Mouse (Mus musculus) right cerebral cortex, postnatal 4 days (tissue): ENCODE measurements around the gene Stmnd1.
"Not testable (repeated sequence)": the region's sequence is repeated elsewhere in the genome, so short reads cannot be mapped to it uniquely, and the experiment has no call there.

ENCODE experiments used
- DNase-seq: peaks from one replicate; pipeline ENCODE4 v3.0.0-alpha.2; 2022

Stmnd1 gene

DNA sequence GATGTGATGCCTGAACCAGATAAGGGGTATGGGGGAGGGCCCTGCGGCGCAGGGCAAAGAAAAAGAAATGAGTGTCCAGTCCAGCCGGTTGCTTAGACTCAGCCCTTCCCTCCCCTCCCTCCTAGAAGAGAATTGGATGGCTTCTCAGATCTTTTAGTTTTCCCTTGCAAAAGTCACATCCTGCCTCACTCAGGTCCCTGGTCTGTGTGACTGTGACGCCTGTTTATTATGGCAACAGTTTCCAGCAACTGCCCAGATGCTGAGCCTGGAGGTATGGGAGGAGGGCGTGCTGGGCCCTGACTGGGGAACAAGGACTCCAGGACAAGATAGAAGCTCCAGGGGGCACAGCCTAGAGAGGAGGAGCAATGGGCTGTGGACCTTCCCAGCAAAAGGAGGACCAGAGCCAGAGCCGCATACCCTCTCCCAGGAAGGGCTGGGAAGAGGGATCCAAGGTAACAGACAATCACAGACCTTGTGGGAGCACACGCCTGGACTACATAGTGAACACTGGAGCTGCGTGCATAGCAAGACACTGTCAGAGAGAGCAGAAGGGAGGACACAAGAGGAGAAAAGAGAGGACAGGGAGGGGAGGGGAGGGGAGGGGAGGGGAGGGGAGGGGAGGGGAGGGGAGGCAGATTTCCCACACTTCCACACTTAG lies at the start of gene Stmnd1:
Gene Stmnd1 (plus strand): TSS at position 269 of the 658 bp plus-strand sequence.
- DNase-seq, result no peak

DNA sequence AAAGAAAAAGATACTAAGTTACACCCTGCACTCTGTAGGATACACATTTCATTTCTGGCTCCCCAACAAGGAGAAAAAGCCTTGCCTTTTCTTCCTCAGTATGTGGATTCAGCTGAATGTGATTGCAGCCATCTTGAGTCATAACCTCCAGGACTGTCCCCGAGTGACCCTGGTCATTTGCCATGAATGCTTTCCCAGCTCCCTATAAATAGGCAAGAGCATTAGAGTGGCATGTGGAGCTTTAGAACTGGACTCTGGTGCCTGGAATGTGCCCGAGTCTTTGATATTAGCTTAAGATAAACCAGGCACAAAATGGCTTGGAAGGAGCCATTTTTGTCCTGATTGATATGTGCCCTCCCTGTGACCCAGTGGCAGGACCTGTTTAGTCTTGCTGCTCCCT lies 46.6 kb upstream of the Stmnd1 start:
- no peak for DNase-seq

DNA sequence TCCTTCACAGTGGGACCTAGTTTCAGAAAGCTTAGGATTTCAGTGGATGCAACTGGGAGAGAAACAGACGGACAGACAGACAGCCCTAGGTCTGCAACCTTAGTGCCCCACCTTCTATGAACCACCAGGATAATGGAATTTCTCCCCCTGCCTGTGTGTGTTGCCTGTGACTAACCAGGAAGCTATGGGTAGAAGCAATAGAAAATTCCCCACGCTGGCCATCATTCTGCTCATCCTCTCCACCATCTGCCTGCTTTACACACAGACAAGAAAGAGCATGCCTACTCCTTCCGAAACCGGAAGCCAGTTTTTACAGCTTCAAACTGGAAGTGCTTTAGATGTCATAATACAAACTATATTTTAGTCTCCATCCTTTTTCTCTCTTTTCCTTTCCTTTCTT lies 46.0 kb upstream of the Stmnd1 start:
- no peak for DNase-seq

- DNase-seq, result not testable (repeated sequence)
These were observed 44.8 kb upstream of the Stmnd1 start for GRCm38 (mm10) chr13:46228750-46229149.

GRCm38 (mm10) chr13:46231514-46232085 lies 41.9 kb upstream of the Stmnd1 start:
- no peak for DNase-seq

DNA sequence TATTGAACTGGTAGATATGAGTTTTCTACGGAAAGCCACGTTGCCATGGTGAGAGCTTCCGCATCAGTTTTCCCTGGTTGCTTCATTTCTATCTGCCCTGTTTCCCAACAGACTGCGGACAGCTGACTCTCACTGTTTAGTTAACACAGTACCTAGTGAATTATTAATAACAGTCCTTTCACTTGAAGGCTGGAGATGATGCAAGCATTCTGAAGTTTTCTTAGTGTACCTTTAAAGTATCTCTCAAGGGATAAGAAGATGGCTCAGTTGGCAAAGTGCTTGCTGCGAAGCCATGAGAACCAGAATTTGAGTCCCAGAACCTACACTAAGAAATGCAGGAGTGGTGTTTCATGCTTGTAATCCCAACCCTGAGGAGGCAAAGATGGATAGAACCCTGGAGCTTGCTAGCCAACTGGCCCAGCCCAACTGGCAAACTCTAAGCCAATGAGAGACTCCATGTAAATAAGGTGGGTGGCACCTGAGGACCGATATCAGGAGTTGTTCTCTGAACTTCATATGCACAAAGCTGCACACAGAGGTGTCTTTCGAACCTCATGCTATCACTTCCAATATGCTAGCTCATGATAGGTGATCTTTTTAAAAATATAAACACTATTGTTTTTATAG lies 35.7 kb upstream of the Stmnd1 start:
- no peak for DNase-seq

- DNase-seq, result no peak
These were observed 34.7 kb upstream of the Stmnd1 start for GRCm38 (mm10) chr13:46238796-46239195.

DNA sequence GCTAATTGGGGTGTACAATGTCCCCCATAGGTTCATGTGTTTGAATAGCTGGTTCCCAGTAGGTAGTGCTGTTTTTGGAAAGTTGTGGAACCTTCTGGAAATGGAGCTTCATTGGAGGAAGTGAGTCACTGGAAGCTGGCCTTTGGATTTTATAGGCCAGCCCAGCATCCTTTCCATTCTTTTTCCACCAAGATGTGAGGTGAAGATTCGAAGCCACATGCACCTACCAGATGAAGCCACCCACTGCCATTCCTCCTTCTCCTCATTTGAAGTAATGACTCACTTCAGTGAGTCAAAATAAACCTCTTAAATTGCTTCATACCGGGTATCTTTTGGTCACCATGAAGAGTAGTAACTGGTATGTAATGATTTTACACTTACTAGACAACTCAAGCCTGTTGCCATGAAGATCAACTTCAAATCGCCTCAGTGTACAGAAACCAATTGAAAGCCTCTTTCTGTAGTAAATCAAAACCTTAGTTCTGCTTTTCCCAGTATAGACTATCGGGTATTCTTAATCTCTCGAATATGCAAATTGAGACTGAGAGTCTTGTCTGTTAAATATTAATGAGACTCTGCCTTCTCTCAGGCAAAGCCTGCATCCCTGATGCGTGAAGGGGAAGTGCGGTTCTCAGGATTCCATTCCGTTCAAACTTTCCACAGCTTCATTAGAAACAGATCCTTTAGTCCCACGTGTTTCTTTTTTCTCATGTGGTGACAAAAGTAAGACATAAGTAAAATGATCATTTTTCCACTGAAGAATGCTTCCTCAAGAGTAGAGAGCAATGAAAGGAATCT lies 31.9 kb upstream of the Stmnd1 start:
- DNase-seq, result no peak

GRCm38 (mm10) chr13:46253753-46254152 lies 19.8 kb upstream of the Stmnd1 start:
- DNase-seq, result no peak

GRCm38 (mm10) chr13:46254171-46254570 lies 19.4 kb upstream of the Stmnd1 start:
- DNase-seq, result no peak

DNA sequence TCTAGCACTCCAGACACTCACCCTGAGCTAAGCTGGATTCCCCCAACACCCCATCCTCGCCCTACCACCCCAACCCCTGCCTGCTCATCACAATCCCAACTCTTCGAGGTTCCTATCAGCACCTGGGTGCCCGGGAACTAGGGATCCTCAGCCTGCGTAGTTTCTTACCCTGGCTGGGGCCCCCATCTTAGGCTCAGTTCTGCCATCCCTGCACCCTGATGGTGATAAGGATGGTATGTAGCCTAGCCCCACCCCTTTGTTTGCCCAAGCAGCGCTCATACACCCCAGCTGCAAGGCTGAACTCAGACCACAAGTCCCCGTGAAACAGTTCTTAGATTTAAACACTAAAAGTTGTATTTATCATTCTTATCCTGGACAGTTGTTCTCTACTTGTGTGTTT lies 17.9 kb upstream of the Stmnd1 start:
- DNase-seq, result no peak

DNA sequence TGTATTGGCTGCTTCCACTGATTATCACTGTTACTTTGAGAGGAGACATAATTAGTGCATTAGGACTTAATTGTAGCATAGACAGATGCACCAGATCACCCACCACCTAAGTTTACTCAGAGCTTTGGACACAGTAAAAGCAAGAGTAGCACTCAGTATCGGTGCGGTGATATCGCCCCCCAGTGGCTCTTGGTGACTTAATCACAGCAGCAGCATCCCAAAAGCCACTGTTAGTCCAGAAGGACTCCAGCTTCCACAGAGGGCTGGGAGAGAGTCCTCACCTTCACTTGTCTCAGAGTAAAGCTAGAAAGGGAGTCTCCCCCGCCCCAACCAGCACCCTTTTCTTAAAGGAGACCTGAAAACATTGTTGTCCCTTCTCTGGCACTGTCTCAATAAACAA lies 15.7 kb upstream of the Stmnd1 start:
- DNase-seq, result peak; percentile 85

DNA sequence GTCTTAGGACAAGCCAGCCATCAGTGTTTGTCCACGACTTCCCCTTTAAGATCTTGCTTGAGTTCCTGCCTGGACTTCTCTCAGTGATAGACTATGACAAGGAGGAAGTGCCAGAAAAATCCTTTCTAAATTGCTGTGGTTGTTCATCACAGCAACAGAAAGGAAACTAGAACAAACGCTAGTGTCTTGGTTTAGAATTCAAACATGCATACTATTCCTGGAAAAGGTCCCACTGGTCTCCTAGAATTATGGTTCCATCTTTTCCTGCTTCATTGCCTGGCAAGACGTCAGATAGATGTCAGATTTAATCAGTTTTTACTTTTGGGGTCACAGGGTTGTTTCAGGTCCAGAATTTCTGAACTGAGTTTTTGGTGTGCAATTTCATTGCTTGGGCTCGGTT lies 14.0 kb upstream of the Stmnd1 start:
- no peak for DNase-seq

DNA sequence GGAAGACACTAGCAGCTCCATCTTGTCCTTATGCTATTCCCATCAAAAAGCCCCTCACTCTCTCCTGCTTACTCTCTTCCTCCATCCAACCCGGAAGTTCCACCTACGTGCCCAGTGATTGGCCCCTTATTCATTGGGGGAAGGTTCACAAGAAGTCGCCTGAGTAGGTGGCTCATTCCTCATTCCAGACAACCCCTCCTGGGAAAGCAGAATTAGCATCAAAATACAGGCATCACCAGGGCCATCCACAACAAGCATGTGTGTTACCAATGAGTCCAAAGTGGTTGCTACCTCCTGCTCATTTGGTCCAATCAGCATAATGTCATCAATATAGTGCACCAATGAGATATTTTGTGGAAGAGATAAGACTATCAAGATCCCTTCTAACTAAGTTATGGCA lies 12.3 kb upstream of the Stmnd1 start:
- no peak for DNase-seq

- DNase-seq, result no peak
These were observed 5.7 kb upstream of the Stmnd1 start for GRCm38 (mm10) chr13:46267783-46268182.

DNA sequence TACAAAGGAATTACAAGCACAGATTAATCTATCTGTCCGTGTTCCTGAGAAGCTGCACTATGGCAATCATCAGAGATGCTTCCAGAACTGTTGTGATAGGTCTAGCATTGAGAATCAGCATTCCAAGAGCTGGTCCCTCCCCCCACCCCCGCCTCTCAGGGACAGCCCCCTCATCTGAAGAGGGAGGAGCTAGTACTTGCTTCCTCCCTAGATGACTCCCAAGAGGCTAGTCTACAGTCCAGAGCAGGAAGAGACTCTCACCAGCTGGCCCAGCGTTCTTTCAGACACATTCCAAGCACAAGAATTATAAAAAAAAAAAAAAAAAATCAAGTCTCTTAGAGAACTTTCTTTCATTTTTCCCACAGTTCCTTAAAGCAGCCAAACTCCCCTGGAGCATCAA lies 5.2 kb upstream of the Stmnd1 start:
- DNase-seq, result no peak

DNA sequence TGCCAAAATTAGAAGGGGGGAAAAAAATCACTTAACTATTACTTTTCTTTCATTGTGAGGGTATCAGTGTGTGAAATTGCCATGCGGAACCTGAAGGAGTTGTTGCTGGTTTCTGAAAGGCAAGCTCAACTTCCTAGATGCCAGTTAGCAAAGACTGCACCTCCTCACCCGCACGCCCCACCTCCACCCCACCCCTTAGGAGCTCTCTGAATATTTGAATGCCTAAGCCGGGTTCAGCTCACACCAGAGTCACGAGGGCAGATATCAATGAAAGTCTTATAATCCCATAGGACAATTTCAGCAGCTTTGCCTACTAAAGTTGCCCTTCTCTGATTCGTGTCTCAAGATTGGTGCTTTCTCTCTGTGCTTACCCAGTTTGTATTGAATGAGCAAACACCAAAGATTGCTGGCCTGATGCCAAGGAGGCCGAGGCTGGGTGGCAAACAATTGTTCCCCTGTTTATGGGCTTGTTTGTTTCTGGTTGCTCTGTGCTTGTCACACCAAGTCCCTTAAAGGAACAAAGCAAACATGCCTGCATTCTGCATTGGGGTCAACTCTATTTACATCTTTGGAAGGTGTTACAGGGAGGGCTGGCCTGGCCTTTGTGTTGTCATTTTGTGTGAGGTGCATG lies 4.6 kb upstream of the Stmnd1 start:
- DNase-seq, result peak; percentile 57

DNA sequence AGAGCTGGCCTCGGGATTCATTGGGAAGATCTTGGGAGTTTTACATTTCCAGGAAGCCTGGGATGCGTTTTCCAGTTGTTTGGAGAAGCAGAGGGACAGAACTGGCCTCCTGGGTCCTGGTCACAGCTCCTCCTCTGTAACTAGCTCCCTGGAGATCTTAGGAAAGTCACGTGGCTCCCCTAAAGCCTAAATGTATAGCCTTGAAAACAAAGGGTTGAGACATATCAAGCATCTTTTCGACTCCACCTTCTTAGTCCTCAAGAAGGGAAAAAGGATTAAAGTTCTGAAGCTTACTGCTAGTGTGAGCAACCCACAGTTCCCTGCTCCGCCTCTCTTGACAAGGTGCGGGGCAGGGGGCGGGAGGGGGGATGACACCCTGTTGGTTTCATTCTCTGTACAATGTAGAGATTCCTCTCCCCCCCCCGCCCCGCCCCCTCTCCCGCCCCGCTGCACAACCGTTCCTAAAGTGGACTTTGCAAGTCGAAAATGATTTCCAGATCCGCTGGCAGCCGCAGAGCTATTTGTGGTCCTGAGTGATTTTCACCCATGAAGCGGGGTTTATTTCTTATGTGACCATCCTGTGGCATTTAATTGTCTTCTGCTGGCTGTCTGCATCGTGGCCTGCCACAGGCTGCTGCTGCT lies 589 bp upstream of the Stmnd1 start:
- no peak for DNase-seq

GRCm38 (mm10) chr13:46275701-46276100 lies 2.2 kb downstream of the Stmnd1 start:
- DNase-seq, result no peak

- DNase-seq, result no peak
These were observed 9.0 kb downstream of the Stmnd1 start for GRCm38 (mm10) chr13:46282543-46282942.

- no peak for DNase-seq
These were observed 14.3 kb downstream of the Stmnd1 start for GRCm38 (mm10) chr13:46287801-46288200.

DNA sequence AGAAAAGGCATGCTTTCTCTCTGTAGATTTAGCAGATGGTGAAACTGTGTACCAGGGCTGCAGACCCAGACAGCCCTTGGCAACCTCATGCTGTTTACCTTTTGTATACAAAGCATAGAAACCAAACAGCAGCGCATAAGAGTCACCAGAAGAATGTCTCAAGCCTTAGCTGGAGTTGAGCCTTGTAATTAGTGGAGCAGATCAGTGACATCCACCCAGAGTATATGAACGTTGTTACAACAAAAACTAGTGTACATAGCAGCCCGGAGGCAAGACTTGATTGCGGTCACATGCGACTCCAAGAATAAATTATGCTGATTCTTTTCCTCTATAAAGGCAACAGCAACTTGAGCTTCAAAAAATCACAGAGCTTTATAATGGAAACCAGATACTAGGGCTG lies 14.9 kb downstream of the Stmnd1 start:
- no peak for DNase-seq

- no peak for DNase-seq
These were observed 17.0 kb downstream of the Stmnd1 start for GRCm38 (mm10) chr13:46290537-46290936.
